Mouse (Mus musculus) forebrain, embryonic 13.5 days (tissue): ENCODE measurements at regions not wholly inside any gene's neighbourhood (a gene's known extent, or its start where the extent isn't known, plus 50 kb on each side); places are given as distances from the start of the nearest gene placed in this dataset.

Experiments
- ATAC-seq: fragments of 200-750 bp; cut with Nextera tagmentation; 2 replicates; pipeline ENCODE4 v1.8.0; 2017
- H3K27ac ChIP-seq: fragments of 300-500 bp; sonication (generic); 2 replicates; pipeline ENCODE4 v1.5.1; 2015; ENCODE audit warnings: inconsistent platforms, mild to moderate bottlenecking, moderate library complexity
- H3K27me3 ChIP-seq: fragments of 300-500 bp; sonication (generic); 2 replicates; pipeline ENCODE4 v1.6.1; 2015; ENCODE audit warnings: mild to moderate bottlenecking, inconsistent platforms
- H3K36me3 ChIP-seq: fragments of 300-500 bp; sonication (generic); 2 replicates; pipeline ENCODE4 v1.6.1; 2015; ENCODE audit warnings: mild to moderate bottlenecking, inconsistent platforms; ENCODE audit not compliant: poor library complexity, severe bottlenecking
- H3K4me1 ChIP-seq: fragments of 300-500 bp; sonication (generic); 2 replicates; pipeline ENCODE4 v1.6.1; 2015; ENCODE audit warnings: inconsistent platforms
- H3K4me2 ChIP-seq: fragments of 300-500 bp; sonication (generic); 2 replicates; pipeline ENCODE4 v1.6.1; 2015; ENCODE audit warnings: inconsistent platforms, mild to moderate bottlenecking, moderate library complexity
- H3K4me3 ChIP-seq: fragments of 300-500 bp; sonication (generic); 2 replicates; pipeline ENCODE4 v1.5.1; 2015; ENCODE audit warnings: mild to moderate bottlenecking, inconsistent platforms
- H3K9ac ChIP-seq: fragments of 300-500 bp; sonication (generic); 2 replicates; pipeline ENCODE4 v1.6.1; 2015; ENCODE audit warnings: mild to moderate bottlenecking, inconsistent platforms
- H3K9me3 ChIP-seq: fragments of 300-500 bp; sonication (generic); replicated peaks from 2 replicates; pipeline ENCODE4 v1.6.1; 2016; ENCODE audit warnings: inconsistent platforms
- WGBS: fragments of 180-500 bp; shearing (Covaris S2); methylation state at CpG from one replicate; pipeline ENCODE4 v1.1.7; 2015; 5-methylcytosine and 5-hydroxymethylcytosine counted together

GRCm38 (mm10) chr4:28646154-28646553 lies 166.8 kb upstream of the Epha7 start:
- ATAC-seq: no peak
- Histone ChIP-seq H3K4me1 (no peaks in the 10 kb centered on the region), H3K9ac (no peak overlapping the region), H3K4me2 (no peak overlapping the region), H3K36me3 (no peaks in the 10 kb centered on the region), H3K9me3 (no peaks in the 10 kb centered on the region), H3K27me3 (no peaks in the 10 kb centered on the region), H3K27ac (no peak overlapping the region), H3K4me3 (no peak overlapping the region)
- WGBS: 91% methylated on average over 3 of the region's 3 CpGs

- no peaks in the 10 kb centered on the region for H3K9me3 ChIP-seq
- H3K27ac ChIP-seq: no peak overlapping the region
- no peaks in the 10 kb centered on the region for H3K36me3 ChIP-seq
- WGBS: 81% methylated on average over 2 of the region's 2 CpGs
- H3K4me3 ChIP-seq: no peak overlapping the region
- no peak overlapping the region for H3K4me2 ChIP-seq
- no peaks in the 10 kb centered on the region for H3K27me3 ChIP-seq
- ATAC-seq: 0 out of 2 replicates have a peak, but pooled peaks have one; percentile 24
- no peak overlapping the region for H3K9ac ChIP-seq
- H3K4me1 ChIP-seq: no peaks in the 10 kb centered on the region
Observed at GRCm38 (mm10) chr4:28659478-28659877, 153.5 kb upstream of the Epha7 start.

- Histone ChIP-seq H3K9me3 (no peaks in the 10 kb centered on the region), H3K27me3 (no peaks in the 10 kb centered on the region), H3K9ac (no peak overlapping the region), H3K27ac (no peak overlapping the region), H3K36me3 (no peaks in the 10 kb centered on the region), H3K4me3 (no peak overlapping the region), H3K4me2 (no peak overlapping the region), H3K4me1 (no peaks in the 10 kb centered on the region)
- 95% methylated on average over 1 of the region's 1 CpGs for WGBS
- no peak for ATAC-seq
Observed at GRCm38 (mm10) chr4:28698171-28698570, 114.8 kb upstream of the Epha7 start.

- no peak overlapping the region for H3K9ac ChIP-seq
- H3K4me2 ChIP-seq: no peak overlapping the region
- 86% methylated on average over 4 of the region's 4 CpGs for WGBS
- H3K4me1 ChIP-seq: no peaks in the 10 kb centered on the region
- H3K36me3 ChIP-seq: no peaks in the 10 kb centered on the region
- no peak overlapping the region for H3K4me3 ChIP-seq
- H3K27ac ChIP-seq: no peak overlapping the region
- no peaks in the 10 kb centered on the region for H3K27me3 ChIP-seq
- no peak for ATAC-seq
- no peaks in the 10 kb centered on the region for H3K9me3 ChIP-seq
Observed at GRCm38 (mm10) chr4:28700481-28700880, 112.5 kb upstream of the Epha7 start.

- no peak overlapping the region for H3K9ac ChIP-seq
- no peak overlapping the region for H3K27ac ChIP-seq
- H3K4me2 ChIP-seq: no peak overlapping the region
- H3K9me3 ChIP-seq: no peaks in the 10 kb centered on the region
- no peaks in the 10 kb centered on the region for H3K4me1 ChIP-seq
- H3K27me3 ChIP-seq: no peaks in the 10 kb centered on the region
- H3K36me3 ChIP-seq: no peaks in the 10 kb centered on the region
- WGBS: 87% methylated on average over 6 of the region's 6 CpGs
- no peak overlapping the region for H3K4me3 ChIP-seq
- no peak for ATAC-seq
Observed at GRCm38 (mm10) chr4:28703356-28703755, 109.6 kb upstream of the Epha7 start.
